Mouse (Mus musculus): ENCODE measurements around the gene Mrps16.

The Mrps16 gene

GRCm38 (mm10) chr14:20393205-20393913 is at the start of gene Mrps16:
Gene Mrps16 (minus strand): TSS chr14:20393634.
- peak; percentile 93 for DNase-seq

DNA sequence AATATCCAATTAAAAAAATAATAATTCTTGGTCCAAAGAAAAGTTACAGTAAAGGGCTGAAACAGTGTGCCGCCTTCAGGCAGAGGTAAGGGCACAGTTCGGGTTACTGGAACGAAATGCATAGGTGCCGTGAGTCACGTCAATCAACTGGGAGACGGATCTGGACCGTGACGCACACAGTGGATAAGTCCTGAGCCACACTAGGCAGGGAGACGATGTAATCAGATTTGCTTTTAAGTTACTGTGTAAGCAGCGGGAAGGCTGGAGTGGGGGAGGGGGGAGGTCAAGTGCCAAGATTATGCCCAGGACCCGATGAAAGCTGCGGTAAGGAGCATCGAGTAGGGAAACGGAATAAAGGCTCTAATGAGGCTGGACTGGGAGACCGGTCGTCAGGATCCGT is 48.8 kb upstream of the Mrps16 start:
- no peak for DNase-seq

DNA sequence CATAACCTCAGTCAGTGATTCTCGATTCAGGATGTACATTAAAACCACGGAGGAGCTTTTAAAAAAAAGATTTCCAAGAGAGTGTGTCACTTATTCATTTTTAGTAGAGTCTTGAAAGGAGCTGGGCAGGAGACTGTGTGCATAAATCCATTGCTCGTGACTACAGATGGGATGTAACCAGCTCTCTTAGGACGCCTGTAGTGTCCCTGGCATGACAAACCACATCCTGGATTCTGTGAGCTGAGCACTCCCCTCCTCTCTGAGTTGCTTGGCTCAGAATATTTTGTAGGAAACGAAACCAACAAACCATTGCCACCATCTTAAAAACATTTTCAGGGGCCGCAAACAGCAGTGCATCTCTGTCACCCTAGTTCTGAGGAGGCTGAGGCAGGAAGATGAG is 43.5 kb upstream of the Mrps16 start:
- DNase-seq: no peak

DNA sequence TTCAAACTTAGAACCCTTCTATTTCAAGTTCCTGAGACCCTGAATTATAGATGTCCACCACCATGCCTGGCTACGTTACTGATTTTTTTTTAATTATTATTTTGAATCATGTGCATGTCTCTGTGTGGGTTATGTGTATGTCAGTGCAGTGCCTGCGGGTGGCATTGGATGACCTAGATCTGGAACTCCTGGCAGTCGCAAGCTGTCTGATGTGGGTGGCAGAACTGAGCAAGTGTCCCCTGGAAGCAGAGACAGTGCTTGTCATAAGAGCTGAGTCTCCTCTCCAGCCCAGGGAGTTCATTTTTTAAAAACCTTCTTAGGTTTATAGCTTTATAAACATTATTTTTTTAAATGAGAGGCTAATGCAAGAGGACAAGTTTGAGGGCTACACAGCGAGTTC is 39.0 kb upstream of the Mrps16 start:
- DNase-seq: no peak

GRCm38 (mm10) chr14:20431726-20432125 is 38.3 kb upstream of the Mrps16 start:
- DNase-seq: no peak

DNA sequence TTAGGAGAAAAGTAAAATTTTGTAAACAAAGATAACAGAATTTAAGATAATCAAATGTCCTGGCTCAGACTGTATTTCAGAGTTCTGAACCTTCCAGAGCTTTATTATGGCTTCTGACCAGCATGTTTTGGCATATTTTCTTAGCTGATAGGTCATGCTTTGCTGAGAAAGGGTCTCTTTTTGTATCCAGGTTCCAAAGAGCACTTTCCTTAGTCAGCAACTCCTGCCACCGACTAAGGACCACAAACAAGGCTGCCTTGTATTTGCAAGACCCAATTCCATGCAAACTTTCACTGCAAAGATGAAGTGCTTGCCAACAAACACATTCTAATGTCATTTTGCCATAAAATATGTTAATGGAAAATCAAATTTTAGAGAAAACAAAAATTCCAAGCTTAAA is 36.4 kb upstream of the Mrps16 start:
- DNase-seq: no peak

- no peak for DNase-seq
These were observed 35.2 kb upstream of the Mrps16 start for GRCm38 (mm10) chr14:20428593-20428992.

DNA sequence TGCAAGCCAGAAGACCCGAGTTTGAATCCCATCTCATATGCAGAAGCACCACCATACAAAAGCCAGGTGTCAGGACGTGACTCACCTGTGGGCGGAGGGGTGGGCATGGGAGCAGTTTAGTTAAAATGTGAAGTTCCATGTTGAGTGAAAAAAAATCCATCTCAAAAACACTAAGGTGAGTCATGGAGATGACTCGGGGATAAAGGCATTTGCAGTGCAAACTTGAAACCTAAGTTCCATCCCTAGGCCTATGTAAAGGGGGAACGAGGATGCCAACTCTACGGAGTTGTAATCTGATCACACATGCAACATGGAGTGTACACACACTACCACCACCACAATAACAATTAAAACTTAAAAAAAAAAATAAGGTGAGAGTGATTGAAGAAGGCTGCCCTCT is 29.6 kb upstream of the Mrps16 start:
- no peak for DNase-seq

GRCm38 (mm10) chr14:20422257-20422656 is 28.8 kb upstream of the Mrps16 start:
- DNase-seq: no peak

GRCm38 (mm10) chr14:20400071-20400470 is 6.6 kb upstream of the Mrps16 start:
- no peak for DNase-seq

DNA sequence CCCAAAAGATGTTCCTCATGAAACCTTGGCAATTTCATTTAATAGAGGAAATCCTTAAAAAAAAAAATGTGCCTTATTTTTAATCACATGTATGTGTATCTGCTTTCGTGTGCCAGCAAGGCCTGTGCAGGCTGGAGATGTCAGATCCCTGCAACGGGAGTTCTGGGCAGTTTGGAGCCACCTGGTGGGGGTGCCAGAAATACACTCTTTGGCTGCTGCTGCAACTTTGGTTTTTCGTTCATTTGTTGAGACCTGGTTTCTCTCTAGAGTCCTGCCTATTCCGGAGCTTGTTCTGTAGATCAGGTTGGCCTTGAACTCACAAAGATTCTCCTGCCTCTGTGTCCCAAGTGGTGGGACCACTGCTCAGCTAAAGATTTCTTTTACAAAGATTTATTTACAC is 5.4 kb upstream of the Mrps16 start:
- no peak for DNase-seq

DNA sequence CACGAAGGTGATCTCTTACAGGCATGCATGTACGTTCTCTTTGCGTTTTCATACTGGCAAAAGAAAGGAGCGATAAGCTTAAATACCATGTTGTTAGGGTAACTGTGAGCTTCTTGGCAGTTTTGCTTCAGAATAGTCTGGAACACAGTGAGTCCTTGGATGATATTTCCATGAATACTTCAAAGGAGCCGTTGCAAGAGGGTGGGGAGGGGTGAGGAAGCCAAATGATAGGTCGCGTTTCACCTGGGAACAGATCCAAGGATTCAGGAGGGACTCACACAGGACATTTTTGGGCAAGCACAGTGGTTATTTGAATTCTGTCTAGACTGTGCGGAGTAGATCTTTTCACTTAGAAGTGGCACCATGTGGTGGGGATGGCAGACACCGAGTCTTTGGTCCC is 3.8 kb upstream of the Mrps16 start:
- no peak for DNase-seq

DNA sequence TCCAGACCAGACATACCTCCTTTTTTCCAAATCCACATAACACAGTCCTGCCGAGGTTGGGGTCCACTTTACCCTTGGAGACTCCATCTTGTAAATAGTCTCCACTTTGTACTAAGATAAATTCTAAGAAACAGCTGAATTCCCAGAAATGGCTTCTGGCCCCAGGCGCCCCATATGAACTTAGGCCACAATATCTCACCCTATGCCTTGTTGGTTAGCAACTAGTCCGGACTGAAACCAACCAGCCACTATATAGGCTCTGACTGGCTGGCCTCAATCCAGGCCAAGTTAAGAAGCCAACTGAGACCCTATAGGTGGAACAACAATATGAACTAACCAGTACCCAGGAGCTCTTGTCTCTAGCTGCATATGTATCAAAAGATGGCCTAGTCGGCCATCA is 1.1 kb downstream of the Mrps16 start:
- DNase-seq: no peak

DNA sequence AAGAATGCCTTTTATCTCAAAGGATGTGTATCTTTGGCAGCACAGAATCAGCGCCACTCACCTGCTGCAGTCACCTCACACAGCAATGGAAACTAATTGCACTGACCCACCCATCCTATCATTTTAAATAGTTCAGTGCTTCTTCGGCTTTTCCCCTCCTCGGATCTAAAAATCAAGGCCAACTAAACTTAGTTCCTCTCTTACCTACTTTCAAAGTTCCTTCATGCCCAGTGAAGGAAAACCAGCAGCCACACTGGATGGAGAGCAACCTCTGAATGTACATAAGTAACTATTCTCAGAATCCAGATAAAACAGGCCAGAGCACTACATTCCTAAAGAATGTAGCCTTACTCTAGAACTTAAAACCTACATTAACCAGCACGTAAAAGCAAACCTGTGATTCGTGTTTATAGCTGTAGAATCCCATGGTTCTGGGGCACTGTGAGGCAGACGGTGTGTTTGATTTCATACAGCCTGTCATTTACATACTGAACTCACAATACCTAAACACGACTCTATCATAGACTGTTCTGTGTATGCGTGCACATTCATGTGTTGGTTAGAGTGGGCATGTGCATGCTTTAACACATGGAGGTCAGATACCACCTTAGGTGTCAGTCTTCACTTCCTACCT is 3.9 kb downstream of the Mrps16 start:
- DNase-seq: no peak

- peak; percentile 94 for DNase-seq
These were observed 4.8 kb downstream of the Mrps16 start, which contains the start of gene Dnajc9 for GRCm38 (mm10) chr14:20388441-20389129. Gene Dnajc9 (minus strand): TSS chr14:20388910.

DNA sequence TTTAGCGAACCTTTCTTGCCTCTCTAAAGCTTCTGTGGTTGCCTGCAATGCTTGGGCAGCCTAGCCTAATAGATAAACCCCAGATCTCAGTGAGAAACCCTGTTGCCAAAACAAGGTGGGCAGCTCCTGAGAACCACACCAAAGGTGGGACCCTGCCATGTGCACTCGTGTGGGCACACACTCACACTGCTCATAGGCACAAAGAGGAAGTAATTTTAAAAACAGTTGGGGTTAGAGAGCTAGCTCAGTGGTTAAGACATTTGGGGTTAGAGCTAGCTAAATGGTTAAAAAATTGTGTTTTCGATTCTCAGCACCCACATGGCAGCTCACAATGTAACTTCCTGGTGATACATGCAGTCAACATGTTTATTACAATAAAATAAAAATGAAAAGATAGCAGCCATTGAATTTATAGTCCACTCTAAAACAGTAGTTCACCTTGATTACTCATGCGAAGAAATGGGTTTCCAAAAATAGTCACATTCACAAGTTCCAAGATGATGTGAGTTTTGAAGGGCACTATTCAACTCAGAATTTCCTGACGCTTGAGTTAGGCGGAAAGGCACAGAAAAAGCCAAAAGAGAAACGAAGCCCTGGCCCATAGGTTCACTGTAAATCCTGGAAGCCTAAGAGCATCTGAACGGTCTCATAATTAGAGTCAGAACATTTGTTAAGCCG is 13.5 kb downstream of the Mrps16 start:
- no peak for DNase-seq

DNA sequence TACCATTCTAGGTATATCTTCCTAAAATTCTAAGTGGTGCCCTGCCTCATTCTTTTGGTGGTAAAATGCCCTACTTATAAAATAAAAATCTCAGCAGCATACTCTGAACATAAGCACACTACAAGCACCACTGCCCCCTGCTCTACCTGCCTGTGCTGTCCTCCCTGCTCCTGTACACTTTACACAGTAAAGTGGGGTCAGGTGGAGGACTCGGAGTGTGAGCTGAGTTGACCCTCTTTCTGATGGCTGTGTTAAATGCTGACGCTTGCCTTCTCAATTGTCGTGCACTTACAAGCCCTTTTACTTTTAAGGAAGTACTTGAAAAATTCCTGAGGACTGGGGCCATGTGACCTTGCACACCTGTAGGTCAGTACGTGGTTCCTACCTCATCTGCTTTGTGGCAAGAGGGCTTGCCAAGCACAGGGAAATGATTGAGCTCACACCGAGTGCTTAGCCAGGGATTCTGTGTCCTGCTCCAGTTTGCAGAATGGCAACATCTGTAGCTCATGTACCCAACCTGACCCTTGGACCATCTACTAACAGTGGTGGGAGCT is 14.3 kb downstream of the Mrps16 start:
- no peak for DNase-seq

- DNase-seq: peak; percentile 29
These were observed 14.9 kb downstream of the Mrps16 start for GRCm38 (mm10) chr14:20378313-20379061.

GRCm38 (mm10) chr14:20377112-20377521 is 16.3 kb downstream of the Mrps16 start:
- no peak for DNase-seq

GRCm38 (mm10) chr14:20371854-20372253 is 21.6 kb downstream of the Mrps16 start:
- no peak for DNase-seq

DNA sequence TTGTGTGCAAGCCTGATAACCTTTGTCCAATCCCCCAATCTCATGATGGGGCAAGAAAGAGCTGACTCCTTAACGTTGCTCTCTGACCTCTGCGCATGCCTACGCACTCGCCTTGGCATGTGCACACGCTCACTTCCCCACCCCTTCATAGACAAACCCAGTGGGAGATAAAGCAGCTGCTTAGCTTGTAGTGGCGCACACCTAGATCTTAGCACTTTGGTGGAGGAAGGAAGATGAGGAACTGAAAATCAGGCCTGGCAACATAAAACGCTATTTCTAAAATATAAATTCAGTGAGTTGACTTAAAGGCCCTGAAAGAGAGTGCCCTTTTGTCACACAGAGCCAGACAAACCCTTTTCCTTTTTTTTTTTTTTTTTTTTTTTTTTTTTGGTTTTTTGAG is 22.6 kb downstream of the Mrps16 start:
- DNase-seq: no peak

- no peak for DNase-seq
These were observed 25.2 kb downstream of the Mrps16 start for GRCm38 (mm10) chr14:20368271-20368670.
